Mouse (Mus musculus) hindbrain, embryonic 11.5 days (tissue): ENCODE results near the gene Hnf4a. TPM values are rescaled to one million over a fixed set of nuclear protein-coding genes. Genes with fewer than 3 reads are reported as not detected.
"Not testable (repeated sequence)": the region's sequence is repeated elsewhere in the genome, so short reads cannot be mapped to it uniquely, and the experiment has no call there.

ENCODE experiments used
- ATAC-seq: fragments of 200-750 bp; cut with Nextera tagmentation; 2 replicates; pipeline ENCODE4 v1.8.0; 2017; ENCODE audit warnings: mild to moderate bottlenecking, moderate TSS enrichment, moderate library complexity; ENCODE audit not compliant: low FRiP score
- DNase-seq: peaks from one replicate; pipeline ENCODE4 v3.0.0-alpha.2; 2015; ENCODE audit warnings: low spot score
- H3K27ac ChIP-seq: fragments of 300-500 bp; sonication (generic); 2 replicates; pipeline ENCODE4 v1.5.1; 2014; ENCODE audit warnings: mild to moderate bottlenecking, low read depth, low read length
- H3K27me3 ChIP-seq: fragments of 300-500 bp; sonication (generic); 2 replicates; pipeline ENCODE4 v1.6.1; 2014; ENCODE audit warnings: mild to moderate bottlenecking, low read length, moderate library complexity, mixed read lengths; ENCODE audit not compliant: control insufficient read depth, insufficient read depth
- H3K36me3 ChIP-seq: fragments of 300-500 bp; sonication (generic); 2 replicates; pipeline ENCODE4 v1.6.1; 2014; ENCODE audit warnings: mild to moderate bottlenecking, low read length, moderate library complexity, mixed read lengths; ENCODE audit not compliant: control insufficient read depth, insufficient read depth
- H3K4me1 ChIP-seq: fragments of 300-500 bp; sonication (generic); replicated peaks from 2 replicates; pipeline ENCODE4 v1.6.1; 2014; ENCODE audit warnings: low read length, mixed read lengths; ENCODE audit not compliant: control insufficient read depth, insufficient read depth
- H3K4me2 ChIP-seq: fragments of 300-500 bp; sonication (generic); replicated peaks from 2 replicates; pipeline ENCODE4 v1.6.1; 2014; ENCODE audit warnings: mild to moderate bottlenecking, low read depth, low read length
- H3K4me3 ChIP-seq: fragments of 300-500 bp; sonication (generic); 2 replicates; pipeline ENCODE4 v1.5.1; 2014; ENCODE audit warnings: low read depth, low read length
- H3K9ac ChIP-seq: fragments of 300-500 bp; sonication (generic); 2 replicates; pipeline ENCODE4 v1.6.1; 2014; ENCODE audit warnings: low read depth, low read length
- H3K9me3 ChIP-seq: fragments of 300-500 bp; sonication (generic); 2 replicates; pipeline ENCODE4 v1.6.1; 2016; ENCODE audit warnings: low read length; ENCODE audit not compliant: control insufficient read depth
- WGBS: fragments of 180-500 bp; shearing (Covaris S2); extraction: QIAGEN DNeasy Blood & Tissue Kit; methylation state at CpG from one replicate; pipeline ENCODE4 v1.1.7; 2014; 5-methylcytosine and 5-hydroxymethylcytosine counted together
- polyA plus RNA-seq: library from polyadenylated mRNA; unstranded; fragments of >200 nt; fragmentation: Nextera tagmentation; extraction: Ambion mirVana; gene quantifications from 2 replicates; pipeline ENCODE4 v1.2.1, GENCODE M21; 2014

The Hnf4a gene
- polyA plus RNA-seq, 1 experiment from 2014 or later: not detected

DNA sequence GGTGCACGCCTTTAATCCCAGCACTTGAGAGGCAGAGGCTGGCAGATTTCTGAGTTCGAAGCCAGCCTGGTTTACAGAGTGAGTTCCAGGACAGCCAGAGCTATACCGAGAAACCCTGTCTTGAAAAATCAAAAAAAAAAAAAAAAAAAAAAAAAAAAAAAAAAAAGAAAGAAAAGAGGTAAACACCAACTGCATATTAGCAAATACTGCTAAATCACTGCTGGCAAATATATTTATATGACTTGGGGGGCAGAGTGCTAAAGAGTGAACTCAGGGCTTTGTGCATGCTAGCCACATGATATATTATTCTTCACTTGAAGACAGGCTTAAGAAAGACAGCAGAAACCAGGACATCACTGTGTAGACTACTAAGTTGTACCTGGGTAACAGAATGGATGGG lies 114.8 kb downstream of the Hnf4a start:
- not testable (repeated sequence) for H3K36me3 ChIP-seq, H3K27ac ChIP-seq, H3K9me3 ChIP-seq, DNase-seq, H3K9ac ChIP-seq, H3K27me3 ChIP-seq, H3K4me2 ChIP-seq, H3K4me1 ChIP-seq, ATAC-seq, H3K4me3 ChIP-seq
- 94% methylated on average over 3 of the region's 3 CpGs for WGBS

Other genes starting within 250 kb of the Hnf4a start
- gene Jph2, start 108.8 kb upstream of the Hnf4a start, polyA plus RNA-seq: 0.32 and 0.43 TPM in 2 replicates
- gene Oser1, start 82.1 kb upstream of the Hnf4a start, polyA plus RNA-seq: 88.7 and 92.1 TPM in 2 replicates
- 47.4 and 52.9 TPM in 2 replicates for gene Gdap1l1, start 68.3 kb upstream of the Hnf4a start, polyA plus RNA-seq
- 8.0 and 9.0 TPM in 2 replicates for gene Fitm2, start 34.2 kb upstream of the Hnf4a start, polyA plus RNA-seq
- gene R3hdml, start 14.5 kb upstream of the Hnf4a start, polyA plus RNA-seq: 0.15 TPM in 1 of 2 replicates, not detected in the other
- 40.2 and 42.2 TPM in 2 replicates for gene Ttpal, start 95.5 kb downstream of the Hnf4a start, polyA plus RNA-seq
- gene Serinc3, start 138.3 kb downstream of the Hnf4a start, polyA plus RNA-seq: 35.7 and 38.4 TPM in 2 replicates
- gene Pkig, start 151.6 kb downstream of the Hnf4a start, polyA plus RNA-seq: 136 and 138 TPM in 2 replicates
- 4.7 and 6.0 TPM in 2 replicates for gene Ada, start 243.4 kb downstream of the Hnf4a start, polyA plus RNA-seq